Mouse (Mus musculus) CD4-positive, CD25-positive, alpha-beta regulatory T cell, adult 4 months (primary cell): ENCODE measurements around the gene Mrps5. TPM values are rescaled to one million over a fixed set of nuclear protein-coding genes. Genes with fewer than 3 reads are reported as not detected.
A peak's percentile ranks its signal among the peaks of the same experiment; 100 is the strongest.
"Not testable (repeated sequence)": the region's sequence is repeated elsewhere in the genome, so short reads cannot be mapped to it uniquely, and the experiment has no call there.

ENCODE experiments used
- ATAC-seq: one replicate; pipeline ENCODE4 v1.8.0; 2017
- polyA plus RNA-seq, 2 experiments: library from polyadenylated mRNA; unstranded; fragments of 100-300 nt; shearing (Covaris generic); gene quantifications; one replicate each; pipeline ENCODE4 v1.2.1; 2017

The Mrps5 gene
- polyA plus RNA-seq: 100 to 1,000 TPM; 120 to 152 TPM

- ATAC-seq: peak; percentile 61
Observed at GRCm38 (mm10) chr2:127586694-127587513, at the start of gene Mrps5, which contains the start of gene Zfp661. TSS of gene Mrps5 (plus strand) at chr2:127587222. TSS of gene Zfp661 (minus strand) at chr2:127587094.

GRCm38 (mm10) chr2:127537548-127537947, 49.5 kb upstream of the Mrps5 start:
- ATAC-seq: no peak

- ATAC-seq: no peak
Observed at GRCm38 (mm10) chr2:127539494-127539893, 47.5 kb upstream of the Mrps5 start.

GRCm38 (mm10) chr2:127541185-127541584, 45.8 kb upstream of the Mrps5 start, which contains the start of gene Prom2:
TSS of gene Prom2 (minus strand) at chr2:127541467.
- ATAC-seq: no peak

GRCm38 (mm10) chr2:127541697-127542096, 45.3 kb upstream of the Mrps5 start:
- no peak for ATAC-seq

- no peak for ATAC-seq
Observed at GRCm38 (mm10) chr2:127548342-127549074, 38.5 kb upstream of the Mrps5 start.

GRCm38 (mm10) chr2:127549711-127550110, 37.3 kb upstream of the Mrps5 start:
- no peak for ATAC-seq

- no peak for ATAC-seq
Observed at GRCm38 (mm10) chr2:127550446-127550845, 36.6 kb upstream of the Mrps5 start.

GRCm38 (mm10) chr2:127551078-127551477, 35.9 kb upstream of the Mrps5 start:
- ATAC-seq: no peak

- ATAC-seq: no peak
Observed at GRCm38 (mm10) chr2:127559070-127559966, 27.7 kb upstream of the Mrps5 start.

- no peak for ATAC-seq
Observed at GRCm38 (mm10) chr2:127573322-127573721, 13.7 kb upstream of the Mrps5 start.

GRCm38 (mm10) chr2:127584436-127584858, 2.6 kb upstream of the Mrps5 start:
- ATAC-seq: peak; percentile 95

GRCm38 (mm10) chr2:127587514-127587844, 457 bp downstream of the Mrps5 start:
- ATAC-seq: no peak

- no peak for ATAC-seq
Observed at GRCm38 (mm10) chr2:127588897-127589296, 1.9 kb downstream of the Mrps5 start.

GRCm38 (mm10) chr2:127590204-127590603, 3.2 kb downstream of the Mrps5 start:
- ATAC-seq: no peak

- ATAC-seq: peak; percentile 19
Observed at GRCm38 (mm10) chr2:127590840-127591239, 3.8 kb downstream of the Mrps5 start.

GRCm38 (mm10) chr2:127603383-127603782, 16.4 kb downstream of the Mrps5 start:
- ATAC-seq: not testable (repeated sequence)

- ATAC-seq: no peak
Observed at GRCm38 (mm10) chr2:127605203-127605602, 18.2 kb downstream of the Mrps5 start.

- ATAC-seq: no peak
Observed at GRCm38 (mm10) chr2:127608234-127608633, 21.2 kb downstream of the Mrps5 start.

GRCm38 (mm10) chr2:127608986-127609385, 22.0 kb downstream of the Mrps5 start:
- ATAC-seq: no peak

GRCm38 (mm10) chr2:127611386-127611785, 24.4 kb downstream of the Mrps5 start:
- ATAC-seq: no peak

- no peak for ATAC-seq
Observed at GRCm38 (mm10) chr2:127612288-127612687, 25.3 kb downstream of the Mrps5 start.

- no peak for ATAC-seq
Observed at GRCm38 (mm10) chr2:127619311-127619710, 32.3 kb downstream of the Mrps5 start.
